In the genomic region with DNA sequence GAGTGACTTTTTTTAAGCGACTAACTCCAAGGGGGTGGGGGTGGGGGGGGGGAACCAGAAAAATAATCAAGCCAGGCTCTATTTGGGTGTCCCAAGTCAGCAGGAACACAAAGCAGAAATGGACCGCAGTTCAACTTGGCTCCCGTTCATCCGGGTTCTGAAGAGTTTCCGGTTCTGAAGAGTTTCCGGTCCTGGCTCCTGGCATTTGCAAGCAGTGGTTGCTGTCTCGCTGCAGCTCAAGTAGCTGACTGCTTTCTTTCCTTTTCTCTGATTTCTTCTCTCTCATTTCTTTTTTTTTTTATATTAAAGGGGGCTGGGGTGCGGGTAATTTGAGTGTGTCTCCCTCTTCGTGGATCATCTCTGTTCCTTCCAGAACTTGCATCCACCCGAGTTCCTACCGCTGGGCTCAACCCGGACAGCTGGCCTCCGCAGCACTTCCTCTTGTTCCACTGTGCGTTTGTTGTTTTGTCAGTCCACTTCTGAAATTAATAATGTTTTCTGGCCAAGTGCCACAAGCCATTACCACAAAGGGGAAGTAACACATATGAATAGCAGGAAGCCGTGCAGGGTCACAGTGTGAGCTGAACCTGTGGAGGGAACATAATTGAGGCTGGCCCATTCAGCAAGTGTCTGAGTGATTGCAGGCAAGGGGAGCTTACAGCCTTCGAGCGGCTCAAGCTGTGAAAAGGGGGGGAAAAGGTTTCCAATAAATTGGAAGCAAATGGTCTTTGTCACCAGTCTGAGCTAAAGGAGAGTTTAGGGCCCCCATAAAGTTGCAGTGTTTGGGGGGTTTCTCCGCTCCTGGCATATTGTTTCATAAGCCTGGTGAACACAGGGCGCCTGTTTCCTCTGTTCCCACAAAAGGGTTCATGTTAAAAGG, we compare ENCODE assay signal across 8 mouse cellular contexts. TPM values are rescaled to one million over a fixed set of nuclear protein-coding genes. Genes with fewer than 3 reads are reported as not detected.
DNase-seq lines count a peak whose midpoint lies in the region; ATAC-seq and TF ChIP-seq lines count a peak whose summit lies in the region.

No protein-coding gene starts in this region.

- TF ChIP-seq CTCF in layer of hippocampus, adult 2 months (conservative IDR thresholded peaks at IDR 0.05): no peak
- TF ChIP-seq CTCF in lung, adult 2 months (IDR thresholded peaks at IDR 0.05; ENCODE audit: insufficient read depth, low read length): no peak

- TF ChIP-seq POLR2A in lung, adult 2 months (IDR thresholded peaks at IDR 0.05; ENCODE audit: borderline replicate concordance, extremely low read depth, low read depth, low read length): 0 out of 2 replicates have a peak, but pooled peaks have one; percentile 15

- H3K4me2 ChIP-seq in heart, embryonic 11.5 days: 0 out of 2 replicates have a peak overlapping the region, but pooled peaks have one; percentile 9
- H3K4me2 ChIP-seq in neural tube, embryonic 12.5 days (replicated peaks): peak overlapping the region; percentile 42

- DNase-seq in layer of hippocampus, adult 2 months (ENCODE audit: low spot score in 2 of 2): peak in 1 of 2 experiments; percentile 41
- no peak for DNase-seq in layer of hippocampus, adult 9-10 months (ENCODE audit: low spot score)
- peak; percentile 70 for DNase-seq in embryonic facial prominence, embryonic 10.5 days (ENCODE audit: low spot score)
- peak; percentile 69 to 87 for DNase-seq in kidney, adult 8-10 months
- peak; percentile 63 for DNase-seq in lung, adult 2 months
- DNase-seq in c-Kit-positive CD71-positive TER-119-positive erythroid progenitor cells, embryonic 14.5 days (ENCODE audit: low spot score): no peak

- H3K4me1 ChIP-seq in embryonic facial prominence, embryonic 10.5 days: peaks cover 63% of the 10 kb centered on the region
- peaks cover 21% of the 10 kb centered on the region for H3K4me1 ChIP-seq in heart, embryonic 11.5 days (ENCODE audit: control insufficient read depth, insufficient read depth, low read length)
- H3K4me1 ChIP-seq in lung, adult 2 months (ENCODE audit: control insufficient read depth, insufficient read depth, low read length): peaks cover 20% of the 10 kb centered on the region
- H3K4me1 ChIP-seq in neural tube, embryonic 12.5 days: peaks cover 47% of the 10 kb centered on the region

- H3K9me3 ChIP-seq in embryonic facial prominence, embryonic 10.5 days: no peaks in the 10 kb centered on the region
- no peaks in the 10 kb centered on the region for H3K9me3 ChIP-seq in heart, embryonic 11.5 days (replicated peaks; ENCODE audit: control insufficient read depth, low read length)
- no peaks in the 10 kb centered on the region for H3K9me3 ChIP-seq in neural tube, embryonic 12.5 days

- H3K4me3 ChIP-seq in layer of hippocampus, adult 2 months: peak overlapping the region; percentile 92; the same call in 1 of the 2 replicates
- H3K4me3 ChIP-seq in embryonic facial prominence, embryonic 10.5 days: peak overlapping the region; percentile 87; the same call in 1 of the 2 replicates
- H3K4me3 ChIP-seq in heart, embryonic 11.5 days (ENCODE audit: low read depth, low read length): no peak overlapping the region
- H3K4me3 ChIP-seq in lung, adult 2 months (replicated peaks; ENCODE audit: extremely low read depth, low read depth, low read length): peak overlapping the region; percentile 14
- H3K4me3 ChIP-seq in neural tube, embryonic 12.5 days: no peak overlapping the region

- no peak overlapping the region for H3K9ac ChIP-seq in heart, embryonic 11.5 days (ENCODE audit: low read depth, low read length)
- H3K9ac ChIP-seq in neural tube, embryonic 12.5 days: no peak overlapping the region

- ATAC-seq in heart, embryonic 11.5 days (replicated peaks; ENCODE audit: insufficient number of reproducible peaks, low FRiP score, low TSS enrichment): no peak
- peak; percentile 70 for ATAC-seq in neural tube, embryonic 12.5 days (ENCODE audit: low FRiP score, low read depth)

- H3K27ac ChIP-seq in layer of hippocampus, adult 2 months: peak overlapping the region; percentile 94
- peak overlapping the region; percentile 81 for H3K27ac ChIP-seq in embryonic facial prominence, embryonic 10.5 days (replicated peaks)
- H3K27ac ChIP-seq in heart, embryonic 11.5 days (ENCODE audit: low read depth, low read length): peak overlapping the region; percentile 60
- peak overlapping the region; percentile 15; the same call in 1 of the 2 replicates for H3K27ac ChIP-seq in neural tube, embryonic 12.5 days

- peaks cover 29% of the 10 kb centered on the region for H3K36me3 ChIP-seq in embryonic facial prominence, embryonic 10.5 days (replicated peaks)
- H3K36me3 ChIP-seq in heart, embryonic 11.5 days (ENCODE audit: control insufficient read depth, insufficient read depth, low read length): peaks cover 3% of the 10 kb centered on the region
- no peaks in the 10 kb centered on the region for H3K36me3 ChIP-seq in neural tube, embryonic 12.5 days

- WGBS in embryonic facial prominence, embryonic 10.5 days: 27% methylated on average over 19 of the region's 19 CpGs
- 41% methylated on average over 19 of the region's 19 CpGs for WGBS in heart, embryonic 11.5 days (ENCODE audit: insufficient replicate concordance)
- 9% methylated on average over 19 of the region's 19 CpGs for WGBS in lung, adult 2 months
- whole genome bisulfite sequencing in neural tube, embryonic 12.5 days: 15% methylated on average over 19 of the region's 19 CpGs

- H3K27me3 ChIP-seq in embryonic facial prominence, embryonic 10.5 days (replicated peaks; ENCODE audit: low read depth, poor library complexity, severe bottlenecking): no peaks in the 10 kb centered on the region
- no peaks in the 10 kb centered on the region for H3K27me3 ChIP-seq in heart, embryonic 11.5 days (ENCODE audit: control insufficient read depth, insufficient read depth, low read length)
- no peaks in the 10 kb centered on the region for H3K27me3 ChIP-seq in neural tube, embryonic 12.5 days (replicated peaks)

RNA-seq across cellular contexts. Expression of a gene that starts 5.6 kb away (rescaled TPM):
- 10 to 100 TPM; 64.9 to 66.7 TPM for total RNA-seq in layer of hippocampus, adult 2 months (2021)
- polyA plus RNA-seq in embryonic facial prominence, embryonic 10.5 days (2016; fragmentation: Nextera tagmentation; extraction: Ambion mirVana): 122 and 131 TPM in 2 replicates
- polyA plus RNA-seq in heart, embryonic 11.5 days (2014; fragmentation: Nextera tagmentation; extraction: Ambion mirVana): 45.5 and 59.9 TPM in 2 replicates
- 81.2 and 85.4 TPM in 2 replicates for polyA plus RNA-seq in lung, adult 2 months (2012; rRNA removed)
- polyA plus RNA-seq in neural tube, embryonic 12.5 days (2016; fragmentation: Nextera tagmentation; extraction: Ambion mirVana): 38.7 and 40.6 TPM in 2 replicates

Comparison
In these comparisons a context has a peak if more than half of its experiments do, and no peak if none do; other contexts are left out.
1. DNase-seq: peak in embryonic facial prominence, embryonic 10.5 days (single experiment), kidney, adult 8-10 months (2 of 2) and lung, adult 2 months (single experiment); none in layer of hippocampus, adult 9-10 months (single experiment) and c-Kit-positive CD71-positive TER-119-positive erythroid progenitor cells, embryonic 14.5 days (single experiment).
2. H3K27ac ChIP-seq: peak in every context shown above with its lines; median percentile 94 in layer of hippocampus, adult 2 months; 81 in embryonic facial prominence, embryonic 10.5 days; 60 in heart, embryonic 11.5 days; 15 in neural tube, embryonic 12.5 days.
3. H3K4me3 ChIP-seq: peak in layer of hippocampus, adult 2 months (single experiment), embryonic facial prominence, embryonic 10.5 days (single experiment) and lung, adult 2 months (single experiment); none in heart, embryonic 11.5 days (single experiment) and neural tube, embryonic 12.5 days (single experiment).